Comparison of ENCODE assay signal across 21 mouse cellular contexts in genomic region chr5:139229716-139230115, GRCm38 (mm10).
"Had no signal": no experiment of that assay in that cellular context is flagged by ENCODE, and none has a peak within 500 bp of the region (broad histone marks: within the 10 kb centered on the region; RNA-seq: fewer than 3 reads in every experiment).

No protein-coding gene starts in this region.

- H3K27ac ChIP-seq: kidney, embryonic 15.5 days; limb, embryonic 12.5 days; limb, embryonic 15.5 days; liver, embryonic 14.5 days; midbrain, embryonic 12.5 days; midbrain, embryonic 15.5 days; neural tube, embryonic 12.5 days; neural tube, embryonic 15.5 days had no signal

- DNase-seq: kidney, adult 8-10 months; kidney, postnatal 10 days; kidney, postnatal 36 days; left cerebral cortex, postnatal 4 days; liver, postnatal 0 days; lung, embryonic 14.5 days; lung, postnatal 36 days; retina, postnatal 1 day; thymus, adult 2 months; thymus, postnatal 14 days; thymus, postnatal 4 days had no signal

- H3K27me3 ChIP-seq: kidney, embryonic 15.5 days; limb, embryonic 12.5 days; limb, embryonic 15.5 days; midbrain, embryonic 12.5 days; midbrain, embryonic 15.5 days; neural tube, embryonic 12.5 days; neural tube, embryonic 15.5 days had no signal

- ATAC-seq: liver, postnatal 0 days; lung, postnatal 0 days; midbrain, embryonic 15.5 days had no signal

- H3K9ac ChIP-seq: kidney, embryonic 15.5 days; limb, embryonic 12.5 days; limb, embryonic 15.5 days; liver, embryonic 14.5 days; liver, postnatal 0 days; lung, embryonic 14.5 days; midbrain, embryonic 12.5 days; midbrain, embryonic 15.5 days; neural tube, embryonic 12.5 days; neural tube, embryonic 15.5 days had no signal

- H3K9me3 ChIP-seq: kidney, embryonic 15.5 days; limb, embryonic 12.5 days; limb, embryonic 15.5 days; midbrain, embryonic 12.5 days; midbrain, embryonic 15.5 days; neural tube, embryonic 12.5 days; neural tube, embryonic 15.5 days had no signal

- H3K4me3 ChIP-seq: kidney, embryonic 15.5 days; limb, embryonic 12.5 days; limb, embryonic 15.5 days; midbrain, embryonic 12.5 days; midbrain, embryonic 15.5 days; neural tube, embryonic 12.5 days; neural tube, embryonic 15.5 days had no signal

- H3K4me1 ChIP-seq: kidney, embryonic 15.5 days; limb, embryonic 12.5 days; limb, embryonic 15.5 days; midbrain, embryonic 12.5 days; midbrain, embryonic 15.5 days; neural tube, embryonic 12.5 days; neural tube, embryonic 15.5 days had no signal

- H3K4me2 ChIP-seq: kidney, embryonic 15.5 days; limb, embryonic 12.5 days; limb, embryonic 15.5 days; liver, embryonic 11.5 days; lung, embryonic 14.5 days; midbrain, embryonic 12.5 days; midbrain, embryonic 15.5 days; neural tube, embryonic 12.5 days; neural tube, embryonic 15.5 days had no signal
